Mouse (Mus musculus) stomach, postnatal 0 days (tissue): ENCODE data around the gene Golga4.

Experiments used
- CTCF ChIP-seq: IDR thresholded peaks from 2 replicates; pipeline ENCODE4 v1.5.1; 2016; ENCODE audit warnings: antibody characterized with exemption, low read depth, mild to moderate bottlenecking, moderate library complexity
- EP300 ChIP-seq: optimal IDR thresholded peaks from 2 replicates; pipeline ENCODE3; 2016; ENCODE audit warnings: antibody characterized with exemption

GRCm38 (mm10) chr9:118548651-118549050 lies 42.6 kb downstream of the Golga4 start:
- no peak for TF ChIP-seq CTCF
- TF ChIP-seq EP300 = no peak
